Mouse (Mus musculus) layer of hippocampus, adult 11-12 months (tissue): ENCODE measurements around the gene Gm17332.
"Not testable (repeated sequence)": the region's sequence is repeated elsewhere in the genome, so short reads cannot be mapped to it uniquely, and the experiment has no call there.

ENCODE experiments used
- DNase-seq: peaks from one replicate; pipeline ENCODE4 v3.0.0; 2022; ENCODE audit warnings: low spot score

The Gm17332 gene

DNA sequence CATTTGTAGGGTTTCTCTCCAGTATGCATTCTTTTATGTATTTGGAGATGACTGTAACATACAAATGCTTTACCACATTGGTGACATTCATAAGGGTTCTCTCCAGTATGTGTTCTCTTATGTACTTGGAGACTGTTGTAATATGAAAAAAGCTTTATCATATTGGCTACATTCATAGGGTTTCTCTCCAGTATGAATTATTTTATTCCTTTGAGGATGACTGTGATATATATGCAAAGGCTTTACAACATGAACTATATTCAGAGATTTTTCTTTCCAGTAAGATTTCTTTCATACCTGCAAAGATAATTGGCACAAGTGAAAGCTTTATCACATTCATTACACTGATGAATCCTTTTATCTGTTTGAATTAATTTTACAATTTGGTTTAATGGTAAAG lies at the start of gene Gm17332:
TSS of gene Gm17332 (minus strand) at position 101 of the 400 bp plus-strand sequence.
- no peak for DNase-seq

DNA sequence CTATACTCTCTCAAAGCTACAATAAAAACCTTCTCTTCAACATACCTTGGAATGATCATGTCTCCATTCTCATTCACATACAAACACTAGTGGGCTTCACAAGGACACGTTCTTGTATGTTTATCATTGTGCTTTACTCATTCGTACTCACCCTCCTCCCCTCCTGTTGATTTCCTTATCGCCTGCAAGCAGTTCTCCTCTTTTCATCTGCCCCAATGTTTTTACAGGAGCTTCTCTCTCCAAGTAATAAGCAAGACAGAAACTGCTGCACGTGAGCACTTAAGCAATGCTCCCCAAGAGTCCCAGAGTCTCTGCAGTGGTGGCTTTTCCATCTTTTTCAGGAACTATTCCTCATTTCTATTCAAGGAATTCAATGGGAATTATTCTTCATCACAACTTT lies 47.7 kb upstream of the Gm17332 start:
- no peak for DNase-seq

DNA sequence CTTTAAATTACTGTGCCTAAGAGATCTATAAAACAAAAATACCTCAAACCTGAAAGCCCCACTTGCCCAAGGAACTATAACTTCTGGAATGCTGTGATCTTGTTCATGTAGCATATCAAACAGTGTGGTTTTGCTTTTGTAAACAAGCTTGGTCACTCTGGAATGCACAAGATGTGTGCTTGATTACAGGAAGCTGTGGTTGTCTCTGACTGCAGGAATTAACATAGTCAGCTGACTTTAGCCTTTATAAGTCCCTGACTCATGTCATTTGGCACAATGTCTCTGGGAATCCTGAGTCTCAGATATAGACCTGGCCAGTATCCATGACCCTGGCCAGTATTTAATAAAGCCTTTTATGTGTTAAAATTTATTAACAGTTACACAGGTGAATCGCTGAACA lies 43.1 kb upstream of the Gm17332 start:
- no peak for DNase-seq

DNA sequence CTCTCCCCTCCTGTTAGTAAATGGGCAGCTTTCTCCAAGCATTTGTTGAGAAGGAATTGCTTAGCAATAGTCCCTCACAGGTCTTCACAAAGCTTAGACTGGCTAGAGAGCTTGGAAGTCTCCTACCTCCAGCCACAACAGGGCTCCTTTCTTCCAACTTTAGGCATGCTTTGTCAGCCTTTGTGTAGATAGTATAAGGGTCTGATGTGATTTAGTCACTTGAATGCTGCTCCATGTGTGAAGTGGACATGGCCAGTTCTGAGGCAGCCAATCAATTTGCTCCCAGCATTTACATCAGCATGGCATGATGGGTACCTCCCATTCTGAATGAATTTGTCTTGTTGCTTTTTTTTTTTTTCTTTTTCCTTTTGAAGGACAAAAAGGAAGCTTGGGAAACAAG lies 35.7 kb upstream of the Gm17332 start:
- DNase-seq, result no peak

DNA sequence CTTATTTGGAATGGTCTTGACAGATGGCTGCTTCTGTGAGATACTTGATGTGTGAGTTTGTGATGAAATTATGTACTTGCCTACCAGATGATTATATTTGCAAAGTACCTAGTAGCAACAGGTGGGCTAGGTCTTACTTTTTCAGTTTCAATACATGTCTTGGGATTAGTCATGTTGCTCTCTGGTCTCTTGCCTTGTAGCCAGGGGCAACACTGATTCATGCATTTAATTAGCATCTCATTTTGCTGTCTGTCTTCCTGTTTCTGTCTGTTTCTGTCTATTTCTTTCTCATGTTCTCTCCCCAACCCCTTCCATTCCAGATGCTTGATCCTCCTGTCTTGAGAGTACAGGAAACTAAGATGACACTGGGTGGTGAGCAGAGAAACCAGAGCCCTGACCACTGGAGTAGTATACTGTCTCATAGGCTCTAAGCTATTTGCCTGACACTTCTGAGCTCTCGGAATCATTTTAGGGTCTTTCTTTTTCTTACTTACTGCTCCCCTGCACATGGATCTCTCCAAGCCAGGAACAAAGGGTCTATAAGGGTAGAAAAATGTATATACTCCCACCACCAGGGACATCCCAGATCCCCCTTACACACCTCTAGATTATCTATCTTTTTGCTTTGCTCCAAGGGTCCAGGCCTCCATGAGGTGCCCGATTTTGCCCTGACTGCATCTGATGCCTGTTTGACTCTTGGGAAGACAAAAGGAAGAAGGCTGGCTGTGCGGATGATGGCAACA lies 13.5 kb upstream of the Gm17332 start:
- DNase-seq, result no peak

DNA sequence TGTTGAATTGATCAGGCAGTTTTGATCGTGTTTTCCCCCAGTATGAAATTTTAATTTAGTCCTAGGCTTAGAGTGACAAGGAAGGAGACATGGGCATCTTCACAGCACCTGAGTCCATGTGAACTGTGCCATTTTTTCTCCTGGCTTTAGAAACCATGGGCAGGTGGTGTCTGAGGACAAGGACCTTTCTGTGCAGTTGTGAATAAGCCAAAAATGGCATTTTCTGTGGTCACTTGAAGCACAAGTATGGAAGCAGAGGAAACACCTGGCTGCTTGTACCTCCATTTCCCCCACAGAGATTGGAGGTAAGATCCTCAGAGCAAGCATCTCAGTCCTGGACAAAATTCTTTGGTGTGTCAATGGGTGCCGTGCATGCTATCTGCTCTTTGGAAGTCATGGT lies 12.5 kb upstream of the Gm17332 start:
- DNase-seq, result no peak

DNA sequence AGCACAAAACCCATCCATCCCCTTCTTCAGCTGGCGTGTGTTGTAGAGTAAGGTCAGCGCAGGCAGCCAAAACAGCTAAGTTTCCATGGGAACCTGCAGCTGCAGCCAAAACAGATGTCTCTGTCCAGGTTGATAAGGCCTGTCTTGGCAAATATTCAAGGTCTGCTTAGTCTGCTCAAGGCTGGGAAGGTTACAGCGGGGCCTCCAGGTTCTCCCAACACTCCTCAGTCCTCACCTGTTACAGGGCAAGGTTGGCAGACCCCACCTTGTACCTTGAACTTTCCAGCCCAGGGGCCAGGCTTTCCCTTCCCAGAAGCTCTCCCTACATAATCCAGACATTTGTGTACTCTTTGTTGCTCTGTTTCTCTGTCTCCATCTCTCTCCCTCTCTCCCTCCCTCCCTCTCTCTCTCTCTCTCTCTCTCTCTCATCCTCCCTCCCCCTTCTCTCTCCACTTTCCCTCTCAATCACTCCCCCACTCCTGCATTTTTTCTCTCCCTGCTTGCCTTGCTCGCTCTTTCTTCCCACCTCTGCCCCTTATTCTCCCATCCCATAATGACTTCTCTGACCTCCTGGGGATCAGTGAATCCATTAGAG lies 12.1 kb downstream of the Gm17332 start:
- DNase-seq, result no peak

DNA sequence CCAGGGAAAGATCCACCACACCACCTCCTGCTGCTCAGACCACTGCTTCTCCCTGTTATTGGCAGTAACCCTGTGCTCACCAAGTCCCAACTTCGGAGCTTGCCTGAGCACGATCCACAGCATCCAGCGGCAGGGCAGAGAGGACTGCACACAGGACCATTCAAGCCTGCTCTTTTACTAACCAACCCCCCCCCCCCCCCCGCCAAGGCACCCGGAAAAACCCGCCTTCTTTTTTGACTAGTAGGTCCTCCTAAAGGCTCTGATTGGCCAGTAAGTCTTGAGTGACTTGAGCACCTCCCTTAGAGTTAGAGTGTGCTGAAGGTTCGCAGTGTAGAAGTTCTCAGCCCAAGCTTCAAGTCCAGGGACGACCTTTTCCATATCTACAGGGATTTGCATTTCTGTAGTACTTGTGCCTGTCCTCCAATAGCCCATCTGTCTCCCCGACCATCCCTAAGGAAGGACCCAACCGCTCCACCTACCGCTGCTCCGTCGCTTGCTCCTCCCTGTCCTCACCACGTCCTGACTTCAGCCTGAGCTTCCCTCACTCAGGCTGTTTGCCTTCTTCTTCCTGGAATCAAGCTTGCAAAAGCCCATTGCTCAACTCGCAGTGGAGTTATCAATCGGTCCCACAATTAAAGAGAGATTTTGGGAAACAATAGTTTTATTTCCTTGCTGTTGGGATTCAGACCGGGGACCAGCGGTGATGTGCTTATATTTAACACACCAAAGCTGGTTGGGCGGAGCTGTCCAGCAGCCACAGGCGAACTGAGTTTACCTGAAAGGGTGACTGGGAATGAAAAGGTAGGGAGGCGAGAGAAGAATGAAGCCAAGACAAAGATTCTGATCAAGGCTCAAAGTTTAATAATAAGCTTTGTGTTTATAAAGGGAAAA lies 12.9 kb downstream of the Gm17332 start:
- peak; percentile 5 for DNase-seq

DNA sequence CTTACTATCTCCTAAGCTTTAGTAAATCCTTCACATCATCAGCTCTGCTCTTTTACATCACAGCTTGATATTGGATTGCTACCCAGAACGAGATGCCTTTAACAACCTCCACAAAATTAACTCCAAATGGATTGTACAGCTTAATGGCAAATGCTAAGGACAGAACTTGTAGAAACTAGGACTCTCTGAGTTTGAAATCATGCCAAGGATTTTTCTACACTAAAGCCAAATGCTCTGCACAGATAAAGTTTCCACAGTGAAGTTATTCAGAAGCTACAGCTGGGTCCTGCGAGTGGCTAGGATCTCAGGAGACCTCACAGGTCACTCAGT lies 13.5 kb downstream of the Gm17332 start:
- DNase-seq, result no peak

DNA sequence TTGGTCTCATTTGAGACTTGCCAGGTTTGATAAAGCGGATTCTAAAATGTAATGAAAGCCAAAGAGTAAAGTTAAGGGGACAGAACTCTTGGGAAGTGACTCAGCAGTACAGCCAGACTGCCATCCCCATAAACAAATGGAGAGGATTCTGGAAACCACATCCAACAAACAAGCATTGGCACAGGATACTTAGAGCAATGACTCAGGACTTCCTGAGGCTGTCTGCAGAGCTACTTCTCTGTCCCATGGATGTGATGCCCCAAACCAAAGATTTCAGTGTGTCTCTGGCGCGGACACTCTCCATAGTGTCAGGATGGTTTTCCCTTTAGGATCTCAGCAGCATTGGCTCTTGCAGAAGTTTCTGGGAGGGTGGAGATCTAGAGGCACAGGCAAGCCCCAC lies 25.2 kb downstream of the Gm17332 start:
- no peak for DNase-seq

DNA sequence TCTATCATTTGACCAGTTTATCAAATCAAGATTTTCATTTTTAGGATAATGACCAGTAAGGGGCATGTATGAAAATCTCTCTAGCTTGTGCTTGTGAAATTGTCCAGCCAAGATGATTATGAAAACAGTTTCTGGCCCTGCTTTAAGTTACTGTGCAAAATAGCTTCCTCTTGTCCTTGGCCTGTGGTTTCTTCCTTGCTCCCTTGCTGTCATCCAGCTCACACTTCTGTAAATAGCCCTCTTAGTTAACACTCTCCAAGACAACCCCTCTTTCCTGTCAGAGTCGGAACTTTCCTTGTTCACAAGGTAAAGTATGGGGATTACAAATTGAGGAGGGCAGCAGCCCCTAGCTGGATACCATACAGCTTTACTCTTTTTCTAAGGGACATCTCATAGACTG lies 43.9 kb downstream of the Gm17332 start:
- DNase-seq, result not testable (repeated sequence)

DNA sequence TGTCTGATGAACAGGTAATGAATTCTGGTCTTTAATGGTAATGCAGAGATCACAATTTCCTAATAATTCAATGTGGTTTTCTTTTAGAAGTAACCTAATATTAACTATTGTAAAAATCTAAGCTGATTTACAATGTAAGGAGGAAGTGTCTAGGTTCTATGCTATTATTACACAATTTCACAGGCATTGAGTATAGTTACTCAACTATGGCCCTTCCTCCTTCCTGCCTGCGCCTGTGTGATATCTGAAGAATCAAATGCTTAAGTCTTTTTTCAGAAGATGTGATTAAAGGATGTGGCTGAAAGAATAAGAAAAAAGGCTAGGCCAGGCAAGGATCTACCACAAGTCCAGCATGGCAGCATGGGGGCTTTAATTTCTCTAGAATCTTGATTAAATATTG lies 47.4 kb downstream of the Gm17332 start:
- DNase-seq, result not testable (repeated sequence)

DNA sequence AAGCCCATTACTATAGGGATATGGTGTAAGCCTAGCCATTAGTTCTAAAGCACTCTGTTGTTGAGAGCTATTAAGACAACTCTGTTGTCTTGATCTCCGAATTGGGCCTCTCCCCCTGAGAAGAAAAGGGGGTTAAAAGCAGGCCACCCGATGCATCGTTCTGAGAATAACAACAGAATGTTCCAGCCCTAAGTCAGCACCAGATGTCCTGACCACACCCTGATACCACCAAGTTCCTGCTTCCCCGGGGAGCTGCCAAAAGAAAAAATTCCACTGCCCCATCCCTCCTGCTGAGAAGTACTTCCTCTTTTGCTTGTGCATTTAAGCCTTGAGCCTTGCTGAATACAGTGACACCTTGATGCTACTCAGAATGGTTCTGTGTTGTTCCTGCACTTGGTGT lies 48.5 kb downstream of the Gm17332 start:
- not testable (repeated sequence) for DNase-seq
